Mouse (Mus musculus) stomach, embryonic 14.5 days (tissue): ENCODE measurements around the gene Osbp2. TPM values are rescaled to one million over a fixed set of nuclear protein-coding genes. Genes with fewer than 3 reads are reported as not detected.

ENCODE experiments used
- ATAC-seq: fragments of 200-750 bp; cut with Nextera tagmentation; 2 replicates; pipeline ENCODE4 v1.8.0; 2017; ENCODE audit warnings: low read depth, moderate TSS enrichment; ENCODE audit not compliant: insufficient number of reproducible peaks, insufficient read depth, low FRiP score
- H3K27ac ChIP-seq: fragments of 300-500 bp; sonication (generic); 2 replicates; pipeline ENCODE4 v1.5.1; 2014; ENCODE audit warnings: mild to moderate bottlenecking, low read length, moderate library complexity, mixed read lengths
- H3K27me3 ChIP-seq: fragments of 300-500 bp; sonication (generic); 2 replicates; pipeline ENCODE4 v1.6.1; 2014; ENCODE audit warnings: low read length, control low read depth, mixed read lengths; ENCODE audit not compliant: control insufficient read depth, insufficient read depth
- H3K36me3 ChIP-seq: fragments of 300-500 bp; sonication (generic); 2 replicates; pipeline ENCODE4 v1.6.1; 2014; ENCODE audit warnings: mild to moderate bottlenecking, control low read depth, low read length, moderate library complexity, mixed read lengths; ENCODE audit not compliant: control insufficient read depth, insufficient read depth
- H3K4me1 ChIP-seq: fragments of 300-500 bp; sonication (generic); 2 replicates; pipeline ENCODE4 v1.6.1; 2014; ENCODE audit warnings: low read length, control low read depth, mixed read lengths; ENCODE audit not compliant: control insufficient read depth, insufficient read depth
- H3K4me2 ChIP-seq: fragments of 300-500 bp; sonication (generic); replicated peaks from 2 replicates; pipeline ENCODE4 v1.6.1; 2014; ENCODE audit warnings: low read depth, low read length, control low read depth
- H3K4me3 ChIP-seq: fragments of 300-500 bp; sonication (generic); 2 replicates; pipeline ENCODE4 v1.5.1; 2014; ENCODE audit warnings: low read depth, low read length, control low read depth
- H3K9ac ChIP-seq: fragments of 300-500 bp; sonication (generic); replicated peaks from 2 replicates; pipeline ENCODE4 v1.6.1; 2014; ENCODE audit warnings: low read depth, mild to moderate bottlenecking, control low read depth, low read length, moderate library complexity, mixed read lengths
- H3K9me3 ChIP-seq: fragments of 300-500 bp; sonication (generic); 2 replicates; pipeline ENCODE4 v1.6.1; 2016; ENCODE audit warnings: low read depth, low read length, control low read depth; ENCODE audit not compliant: control insufficient read depth
- WGBS: fragments of 180-500 bp; shearing (Covaris S2); extraction: QIAGEN DNeasy Blood & Tissue Kit; methylation state at CpG from one replicate; pipeline ENCODE4 v1.1.7; 2014; 5-methylcytosine and 5-hydroxymethylcytosine counted together
- polyA plus RNA-seq: library from polyadenylated mRNA; unstranded; fragments of >200 nt; fragmentation: Nextera tagmentation; extraction: Ambion mirVana; gene quantifications from 2 replicates; pipeline ENCODE4 v1.2.1, GENCODE M21; 2014

Osbp2 gene
- polyA plus RNA-seq, 1 experiment from 2014 or later: 0.69 TPM

- Histone ChIP-seq H3K27me3 (no peaks in the 10 kb centered on the region), H3K27ac (no peak overlapping the region), H3K4me3 (no peak overlapping the region), H3K9me3 (no peaks in the 10 kb centered on the region), H3K4me1 (no peaks in the 10 kb centered on the region), H3K9ac (no peak overlapping the region), H3K36me3 (no peaks in the 10 kb centered on the region), H3K4me2 (no peak overlapping the region)
- no peak for ATAC-seq
- 78% methylated on average over 15 of the region's 15 CpGs for whole genome bisulfite sequencing
Measured at GRCm38 (mm10) chr11:3849469-3850314, 14.0 kb downstream of the Osbp2 start.

DNA sequence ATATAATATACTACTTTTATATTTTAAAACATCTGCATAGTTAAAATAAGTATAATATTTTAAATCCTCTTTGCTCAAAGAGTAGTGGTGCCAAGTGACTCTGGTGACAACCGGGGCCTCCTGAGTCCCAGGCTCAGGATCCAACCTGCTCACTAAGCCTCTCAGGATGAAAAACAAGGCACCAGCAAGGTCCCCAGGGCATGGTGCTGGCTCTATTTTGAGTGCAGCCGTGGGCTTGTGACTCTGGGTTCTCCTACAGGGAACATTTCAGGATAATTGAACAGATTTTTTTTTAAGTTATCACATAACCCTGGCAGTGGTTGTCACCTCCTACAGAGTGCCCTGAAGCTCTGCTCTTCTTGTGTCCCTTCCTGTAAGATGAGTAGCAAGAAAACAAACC lies 17.4 kb downstream of the Osbp2 start:
- no peak overlapping the region for H3K4me3 ChIP-seq
- H3K9me3 ChIP-seq: no peaks in the 10 kb centered on the region
- no peak overlapping the region for H3K9ac ChIP-seq
- no peaks in the 10 kb centered on the region for H3K36me3 ChIP-seq
- no peaks in the 10 kb centered on the region for H3K27me3 ChIP-seq
- no peak overlapping the region for H3K4me2 ChIP-seq
- H3K4me1 ChIP-seq: no peaks in the 10 kb centered on the region
- no peak for ATAC-seq
- WGBS: 70% methylated on average over 2 of the region's 2 CpGs
- no peak overlapping the region for H3K27ac ChIP-seq

- 79% methylated on average over 17 of the region's 17 CpGs for WGBS
- H3K9ac ChIP-seq: no peak overlapping the region
- no peak overlapping the region for H3K4me2 ChIP-seq
- no peak overlapping the region for H3K27ac ChIP-seq
- ATAC-seq: no peak
- H3K4me1 ChIP-seq: no peaks in the 10 kb centered on the region
- H3K4me3 ChIP-seq: no peak overlapping the region
- H3K9me3 ChIP-seq: no peaks in the 10 kb centered on the region
- no peaks in the 10 kb centered on the region for H3K36me3 ChIP-seq
- H3K27me3 ChIP-seq: no peaks in the 10 kb centered on the region
Measured at GRCm38 (mm10) chr11:3843943-3844734, 19.6 kb downstream of the Osbp2 start.

- no peak overlapping the region for H3K4me2 ChIP-seq
- H3K9me3 ChIP-seq: no peaks in the 10 kb centered on the region
- no peak overlapping the region for H3K9ac ChIP-seq
- H3K4me1 ChIP-seq: no peaks in the 10 kb centered on the region
- WGBS: 71% methylated on average over 4 of the region's 4 CpGs
- H3K27ac ChIP-seq: no peak overlapping the region
- no peaks in the 10 kb centered on the region for H3K36me3 ChIP-seq
- no peak for ATAC-seq
- no peak overlapping the region for H3K4me3 ChIP-seq
- no peaks in the 10 kb centered on the region for H3K27me3 ChIP-seq
Measured at GRCm38 (mm10) chr11:3835271-3835670, 28.4 kb downstream of the Osbp2 start.

- H3K27me3 ChIP-seq: no peaks in the 10 kb centered on the region
- H3K9me3 ChIP-seq: no peaks in the 10 kb centered on the region
- no peak overlapping the region for H3K27ac ChIP-seq
- H3K4me2 ChIP-seq: 0 out of 2 replicates have a peak overlapping the region, but pooled peaks have one; percentile 12
- H3K4me1 ChIP-seq: no peaks in the 10 kb centered on the region
- peak; percentile 28; the same call in 1 of the 2 replicates for ATAC-seq
- no peaks in the 10 kb centered on the region for H3K36me3 ChIP-seq
- H3K4me3 ChIP-seq: no peak overlapping the region
- no peak overlapping the region for H3K9ac ChIP-seq
- WGBS: 43% methylated on average over 13 of the region's 13 CpGs
Measured at GRCm38 (mm10) chr11:3834421-3835098, 29.1 kb downstream of the Osbp2 start.

DNA sequence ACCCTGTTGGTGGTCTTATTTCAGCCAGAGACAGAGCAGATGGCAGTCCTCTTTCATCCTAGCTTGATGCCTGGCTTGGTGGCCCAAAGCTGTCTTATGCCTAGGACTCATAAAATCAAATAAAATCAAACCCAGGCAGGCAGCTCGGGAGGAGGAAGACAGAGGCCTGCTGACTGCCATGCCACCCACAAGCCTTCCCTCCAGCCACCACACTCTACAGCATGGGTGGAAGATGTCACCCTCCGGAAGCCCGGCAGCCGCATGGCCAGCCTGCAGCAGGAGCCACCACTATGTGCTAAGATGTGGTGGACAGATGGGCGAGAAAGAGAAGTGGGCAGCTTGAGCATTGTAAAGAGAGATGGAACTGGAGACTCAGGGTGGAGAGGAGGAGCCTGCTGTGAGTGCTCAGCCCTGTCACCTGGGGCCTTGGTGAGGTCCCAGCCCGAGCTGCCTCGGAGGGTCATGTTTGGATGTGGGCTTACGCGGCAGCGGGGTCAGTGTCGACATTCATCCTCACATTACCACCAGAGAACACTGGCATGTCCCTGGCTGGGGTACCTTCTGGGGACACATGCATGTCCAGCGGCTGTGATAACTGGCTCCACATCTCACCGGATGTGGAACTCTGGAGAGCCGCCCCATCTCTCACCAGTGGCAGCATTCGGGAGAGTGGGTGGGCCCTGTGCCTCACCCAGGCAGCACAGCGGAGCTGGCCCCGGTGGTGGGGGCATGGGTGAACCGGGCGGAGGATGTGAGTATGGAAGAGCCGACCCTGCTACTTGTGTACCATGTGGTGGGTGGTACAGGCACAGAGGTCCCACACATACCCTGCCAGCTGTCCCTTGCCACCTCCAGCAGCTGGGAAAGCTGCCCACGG lies 29.9 kb downstream of the Osbp2 start:
- Histone ChIP-seq H3K27ac (no peak overlapping the region), H3K4me2 (0 out of 2 replicates have a peak overlapping the region, but pooled peaks have one; percentile 12), H3K4me1 (no peaks in the 10 kb centered on the region)

DNA sequence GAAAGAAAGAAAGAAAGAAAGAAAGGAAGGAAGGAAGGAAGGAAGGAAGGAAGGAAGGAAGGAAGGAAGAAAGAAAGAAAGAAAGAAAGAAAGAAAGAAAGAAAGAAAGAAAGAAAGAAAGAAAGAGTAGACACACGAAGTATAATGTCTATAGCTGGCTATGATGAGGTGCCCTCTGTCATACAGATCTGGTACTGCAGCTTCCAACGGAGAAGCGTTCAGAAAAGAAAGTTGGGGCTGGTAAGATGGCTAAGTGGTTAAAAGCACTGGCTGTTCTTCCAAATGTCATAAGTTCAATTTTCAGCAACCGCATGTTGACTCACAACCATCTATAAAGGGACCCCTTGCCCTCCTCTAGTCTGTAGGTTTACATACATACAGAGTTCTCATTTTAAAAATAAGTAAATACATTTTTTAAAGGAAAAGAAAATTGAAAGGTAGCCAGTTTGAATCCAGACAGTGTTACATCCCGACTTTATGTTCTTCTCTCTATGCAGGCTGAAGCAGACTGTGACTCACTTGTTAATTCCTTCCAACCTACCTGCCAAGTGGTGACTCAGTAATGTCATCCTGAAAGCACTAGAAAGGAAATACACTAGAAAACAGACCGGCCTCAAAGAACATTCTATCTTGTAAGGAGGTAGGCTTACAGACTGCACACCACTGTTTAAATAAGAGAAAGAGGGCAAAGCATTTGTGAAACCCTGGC lies 31.4 kb downstream of the Osbp2 start:
- no peak overlapping the region for H3K9ac ChIP-seq
- H3K36me3 ChIP-seq: no peaks in the 10 kb centered on the region
- H3K27me3 ChIP-seq: no peaks in the 10 kb centered on the region
- H3K4me1 ChIP-seq: no peaks in the 10 kb centered on the region
- 47% methylated on average over 6 of the region's 6 CpGs for WGBS
- no peak overlapping the region for H3K27ac ChIP-seq
- no peaks in the 10 kb centered on the region for H3K9me3 ChIP-seq
- H3K4me2 ChIP-seq: no peak overlapping the region
- no peak for ATAC-seq
- no peak overlapping the region for H3K4me3 ChIP-seq

More for the DNA sequence above, 29.9 kb downstream of the Osbp2 start:
- Histone ChIP-seq H3K9me3 (no peaks in the 10 kb centered on the region), H3K4me3 (no peak overlapping the region), H3K9ac (no peak overlapping the region), H3K27me3 (no peaks in the 10 kb centered on the region), H3K36me3 (no peaks in the 10 kb centered on the region)
- ATAC-seq: 0 out of 2 replicates have a peak, but pooled peaks have one; percentile 28
- 38% methylated on average over 21 of the region's 21 CpGs for WGBS
